Mouse (Mus musculus) embryonic facial prominence, embryonic 11.5 days (tissue): ENCODE measurements around the gene Tnfrsf13c. TPM values are rescaled to one million over a fixed set of nuclear protein-coding genes. Genes with fewer than 3 reads are reported as not detected.

Experiments used
- ATAC-seq: fragments of 200-750 bp; cut with Nextera tagmentation; replicated peaks from 2 replicates; pipeline ENCODE4 v1.8.0; 2017; ENCODE audit warnings: low read depth; ENCODE audit not compliant: insufficient number of reproducible peaks, low FRiP score, low TSS enrichment
- DNase-seq: peaks from one replicate; pipeline ENCODE4 v3.0.0-alpha.2; 2015; ENCODE audit warnings: low spot score
- H3K27ac ChIP-seq: fragments of 300-500 bp; sonication (generic); replicated peaks from 2 replicates; pipeline ENCODE4 v1.5.1; 2014; ENCODE audit warnings: mild to moderate bottlenecking, low read depth, low read length, control low read depth
- H3K27me3 ChIP-seq: fragments of 300-500 bp; sonication (generic); 2 replicates; pipeline ENCODE4 v1.6.1; 2014; ENCODE audit warnings: mild to moderate bottlenecking, low read length, moderate library complexity, mixed read lengths; ENCODE audit not compliant: control insufficient read depth, insufficient read depth
- H3K36me3 ChIP-seq: fragments of 300-500 bp; sonication (generic); replicated peaks from 2 replicates; pipeline ENCODE4 v1.6.1; 2014; ENCODE audit warnings: low read depth, mild to moderate bottlenecking, low read length, moderate library complexity, mixed read lengths; ENCODE audit not compliant: control insufficient read depth, insufficient read depth
- H3K4me1 ChIP-seq: fragments of 300-500 bp; sonication (generic); 2 replicates; pipeline ENCODE4 v1.6.1; 2014; ENCODE audit warnings: low read length, mixed read lengths; ENCODE audit not compliant: control insufficient read depth, insufficient read depth
- H3K4me2 ChIP-seq: fragments of 300-500 bp; sonication (generic); 2 replicates; pipeline ENCODE4 v1.6.1; 2014; ENCODE audit warnings: low read depth, mild to moderate bottlenecking, control low read depth, low read length, moderate library complexity
- H3K4me3 ChIP-seq: fragments of 300-500 bp; sonication (generic); 2 replicates; pipeline ENCODE4 v1.5.1; 2014; ENCODE audit warnings: low read depth, low read length, control low read depth
- H3K9ac ChIP-seq: fragments of 300-500 bp; sonication (generic); replicated peaks from 2 replicates; pipeline ENCODE4 v1.6.1; 2014; ENCODE audit warnings: mild to moderate bottlenecking, control low read depth, low read length
- H3K9me3 ChIP-seq: fragments of 300-500 bp; sonication (generic); replicated peaks from 2 replicates; pipeline ENCODE4 v1.6.1; 2016; ENCODE audit warnings: mild to moderate bottlenecking, low read length, inconsistent platforms, mixed read lengths; ENCODE audit not compliant: control insufficient read depth
- WGBS: fragments of 180-500 bp; shearing (Covaris S2); extraction: QIAGEN DNeasy Blood & Tissue Kit; methylation state at CpG from one replicate; pipeline ENCODE4 v1.1.7; 2014; 5-methylcytosine and 5-hydroxymethylcytosine counted together
- polyA plus RNA-seq: library from polyadenylated mRNA; unstranded; fragments of >200 nt; fragmentation: Nextera tagmentation; extraction: Ambion mirVana; gene quantifications from 2 replicates; pipeline ENCODE4 v1.2.1, GENCODE M21; 2014

Tnfrsf13c gene
- polyA plus RNA-seq, 1 experiment from 2014 or later, result 0.42 TPM

DNA sequence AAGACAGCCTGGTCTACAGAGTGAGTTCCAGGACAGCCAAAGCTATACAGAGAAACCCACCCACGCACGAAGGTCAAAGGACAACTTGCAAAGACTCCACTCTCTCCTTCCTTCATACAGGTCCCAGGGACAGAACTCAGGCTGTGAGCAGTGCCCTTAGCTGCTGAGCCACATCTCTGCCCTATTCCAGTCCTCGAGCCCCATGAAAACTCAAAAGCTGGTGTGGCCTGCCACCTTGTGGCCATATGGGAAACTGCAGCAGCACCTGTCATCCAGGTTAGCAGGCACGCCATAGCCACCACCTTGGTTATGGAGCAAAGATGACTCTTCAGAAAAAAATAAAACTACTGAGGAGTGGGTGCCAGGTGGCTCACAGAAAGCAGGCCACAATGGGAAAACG is 12.4 kb upstream of the Tnfrsf13c start:
- Histone ChIP-seq H3K9ac (no peak overlapping the region), H3K4me3 (no peak overlapping the region), H3K27ac (no peak overlapping the region), H3K27me3 (no peaks in the 10 kb centered on the region), H3K4me2 (no peak overlapping the region), H3K9me3 (no peaks in the 10 kb centered on the region), H3K4me1 (no peaks in the 10 kb centered on the region), H3K36me3 (peaks cover 5% of the 10 kb centered on the region; the same call in 1 of the 2 replicates)
- ATAC-seq (peak; percentile 74), DNase-seq (peak; percentile 83)
- WGBS, result 14% methylated on average over 5 of the region's 5 CpGs

- H3K27me3 ChIP-seq, result no peaks in the 10 kb centered on the region
- no peaks in the 10 kb centered on the region for H3K9me3 ChIP-seq
- WGBS, result 71% methylated on average over 10 of the region's 10 CpGs
- H3K9ac ChIP-seq, result no peak overlapping the region
- DNase-seq (no peak), ATAC-seq (no peak)
- peaks cover 5% of the 10 kb centered on the region; the same call in 1 of the 2 replicates for H3K36me3 ChIP-seq
- no peak overlapping the region for H3K4me3 ChIP-seq
- no peak overlapping the region for H3K4me2 ChIP-seq
- no peaks in the 10 kb centered on the region for H3K4me1 ChIP-seq
- H3K27ac ChIP-seq, result no peak overlapping the region
These were observed 11.5 kb upstream of the Tnfrsf13c start for GRCm38 (mm10) chr15:82235661-82236060.

DNA sequence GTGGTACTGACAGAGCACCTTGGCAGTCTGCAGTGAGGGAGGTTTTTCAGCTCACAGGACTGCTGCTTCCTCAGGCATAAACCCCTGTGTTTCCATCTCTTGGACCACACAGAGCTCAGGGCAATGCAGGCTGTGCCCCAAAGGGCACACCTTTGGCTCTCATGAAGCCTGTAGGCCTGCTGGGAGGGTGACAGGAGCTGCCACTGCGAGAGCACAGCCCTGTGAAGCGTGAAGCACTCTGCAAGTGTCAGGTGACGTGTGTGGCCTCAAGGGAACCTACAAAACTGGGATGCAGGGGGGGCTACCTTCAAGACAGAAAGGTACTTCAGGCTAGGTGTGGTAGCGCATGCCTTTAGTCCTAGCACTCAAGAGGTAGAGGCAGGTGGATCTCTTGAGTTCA is 8.5 kb upstream of the Tnfrsf13c start:
- ATAC-seq, result no peak
- no peak for DNase-seq
- H3K4me1 ChIP-seq, result no peaks in the 10 kb centered on the region; the same call in 1 of the 2 replicates
- WGBS, result 70% methylated on average over 4 of the region's 4 CpGs
- H3K9me3 ChIP-seq, result no peaks in the 10 kb centered on the region
- H3K36me3 ChIP-seq, result no peaks in the 10 kb centered on the region
- H3K27me3 ChIP-seq, result no peaks in the 10 kb centered on the region
- H3K4me3 ChIP-seq, result no peak overlapping the region
- no peak overlapping the region for H3K27ac ChIP-seq
- H3K9ac ChIP-seq, result no peak overlapping the region
- no peak overlapping the region for H3K4me2 ChIP-seq

DNA sequence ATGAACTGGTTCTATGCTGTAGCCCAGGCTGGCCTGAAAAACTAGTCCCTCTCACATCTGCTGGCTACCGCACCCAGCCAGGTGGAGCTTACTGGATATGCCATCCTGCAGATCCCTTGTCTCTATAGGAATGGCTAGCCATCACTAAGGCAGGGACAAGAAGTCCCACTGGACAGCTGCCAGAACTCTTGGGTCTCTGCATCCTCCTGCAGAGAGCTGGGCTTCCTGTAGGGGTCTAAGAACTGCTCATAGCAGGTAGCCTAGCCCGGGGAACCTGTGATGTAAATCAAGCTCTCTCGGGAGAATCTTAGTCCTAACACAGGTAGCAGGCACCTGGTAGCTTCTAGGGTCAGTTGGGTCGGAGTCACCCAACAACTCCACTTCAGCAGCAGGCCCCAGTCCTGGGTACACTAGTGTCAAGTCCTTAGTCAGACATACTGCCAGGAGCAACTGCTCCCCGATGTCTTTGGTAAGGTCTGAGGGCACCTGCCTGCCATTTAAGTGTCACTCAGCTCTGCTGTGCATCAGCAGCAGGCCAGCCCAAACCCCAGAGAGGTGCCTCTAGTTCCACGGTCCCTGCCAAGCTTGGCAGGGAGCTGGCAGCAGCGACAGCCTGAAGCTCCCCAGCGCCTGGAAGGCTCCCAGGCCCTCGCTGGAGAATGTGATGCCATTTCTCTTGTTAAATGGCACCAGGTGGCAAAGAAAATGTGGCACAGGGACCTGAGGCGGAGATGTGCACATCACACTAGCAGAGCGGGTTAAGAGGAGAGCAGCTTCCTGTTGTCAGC is 7.6 kb upstream of the Tnfrsf13c start:
- H3K27me3 ChIP-seq, result no peaks in the 10 kb centered on the region
- no peak overlapping the region for H3K4me2 ChIP-seq
- no peak for ATAC-seq
- no peak overlapping the region for H3K4me3 ChIP-seq
- no peaks in the 10 kb centered on the region; the same call in 1 of the 2 replicates for H3K4me1 ChIP-seq
- 66% methylated on average over 11 of the region's 11 CpGs for WGBS
- DNase-seq, result no peak
- no peak overlapping the region for H3K27ac ChIP-seq
- H3K9ac ChIP-seq, result no peak overlapping the region
- H3K36me3 ChIP-seq, result no peaks in the 10 kb centered on the region
- H3K9me3 ChIP-seq, result no peaks in the 10 kb centered on the region

GRCm38 (mm10) chr15:82231100-82231499 is 6.9 kb upstream of the Tnfrsf13c start:
- DNase-seq (no peak), ATAC-seq (no peak; the same call in 1 of the 2 replicates)
- 84% methylated on average over 4 of the region's 4 CpGs for WGBS
- no peaks in the 10 kb centered on the region for H3K9me3 ChIP-seq
- no peak overlapping the region for H3K27ac ChIP-seq
- no peak overlapping the region for H3K4me2 ChIP-seq
- no peak overlapping the region for H3K4me3 ChIP-seq
- H3K27me3 ChIP-seq, result no peaks in the 10 kb centered on the region
- no peaks in the 10 kb centered on the region; the same call in 1 of the 2 replicates for H3K4me1 ChIP-seq
- no peaks in the 10 kb centered on the region for H3K36me3 ChIP-seq
- H3K9ac ChIP-seq, result no peak overlapping the region

GRCm38 (mm10) chr15:82230098-82230611 is 6.0 kb upstream of the Tnfrsf13c start:
- Histone ChIP-seq H3K27me3 (peaks cover 4% of the 10 kb centered on the region; the same call in 1 of the 2 replicates), H3K4me2 (no peak overlapping the region), H3K9ac (no peak overlapping the region), H3K27ac (no peak overlapping the region), H3K4me3 (no peak overlapping the region), H3K9me3 (no peaks in the 10 kb centered on the region), H3K4me1 (no peaks in the 10 kb centered on the region; the same call in 1 of the 2 replicates), H3K36me3 (no peaks in the 10 kb centered on the region)
- WGBS, result 64% methylated on average over 6 of the region's 6 CpGs
- ATAC-seq (no peak), DNase-seq (no peak)

DNA sequence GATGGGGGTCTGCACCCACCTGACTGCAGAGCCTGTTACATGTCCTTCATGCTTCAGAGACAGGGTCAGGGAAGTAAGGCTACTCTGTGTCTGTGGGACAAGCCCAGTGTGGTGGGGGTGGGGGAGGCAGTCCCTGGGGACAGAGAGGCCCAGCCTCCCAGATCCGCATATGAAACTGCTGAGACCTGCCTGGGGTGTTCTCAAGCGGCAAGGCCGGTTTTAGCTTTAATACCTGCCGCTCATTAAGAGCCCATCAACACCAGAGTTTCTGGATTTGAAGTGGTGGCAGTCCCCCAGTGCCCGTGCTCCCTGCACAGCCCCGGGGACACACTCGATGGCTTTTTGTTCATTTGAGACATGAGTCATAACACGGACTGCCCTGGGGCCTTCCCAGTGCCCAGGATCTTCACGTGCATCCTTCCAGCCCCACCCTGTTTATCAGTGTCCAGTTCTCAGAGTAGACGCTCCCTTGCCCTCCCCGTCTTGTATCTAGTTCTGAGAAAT is 5.4 kb upstream of the Tnfrsf13c start:
- DNase-seq (no peak), ATAC-seq (0 out of 2 replicates have a peak, but pooled peaks have one; percentile 50)
- Histone ChIP-seq H3K4me1 (no peaks in the 10 kb centered on the region; the same call in 1 of the 2 replicates), H3K27ac (no peak overlapping the region), H3K36me3 (no peaks in the 10 kb centered on the region), H3K4me2 (no peak overlapping the region), H3K9ac (no peak overlapping the region), H3K4me3 (no peak overlapping the region), H3K9me3 (no peaks in the 10 kb centered on the region), H3K27me3 (peaks cover 9% of the 10 kb centered on the region)
- WGBS, result 39% methylated on average over 11 of the region's 11 CpGs

- no peak for DNase-seq
- H3K4me3 ChIP-seq, result no peak overlapping the region
- no peaks in the 10 kb centered on the region for H3K36me3 ChIP-seq
- no peaks in the 10 kb centered on the region for H3K9me3 ChIP-seq
- H3K4me1 ChIP-seq, result peaks cover 2% of the 10 kb centered on the region; the same call in 1 of the 2 replicates
- 90% methylated on average over 5 of the region's 5 CpGs for WGBS
- no peak overlapping the region for H3K4me2 ChIP-seq
- H3K27ac ChIP-seq, result no peak overlapping the region
- ATAC-seq, result no peak
- peaks cover 20% of the 10 kb centered on the region for H3K27me3 ChIP-seq
- H3K9ac ChIP-seq, result no peak overlapping the region
These were observed 1.6 kb upstream of the Tnfrsf13c start for GRCm38 (mm10) chr15:82225769-82226168.
